Comparison of ENCODE assay signal across 7 mouse cellular contexts in the genomic region with DNA sequence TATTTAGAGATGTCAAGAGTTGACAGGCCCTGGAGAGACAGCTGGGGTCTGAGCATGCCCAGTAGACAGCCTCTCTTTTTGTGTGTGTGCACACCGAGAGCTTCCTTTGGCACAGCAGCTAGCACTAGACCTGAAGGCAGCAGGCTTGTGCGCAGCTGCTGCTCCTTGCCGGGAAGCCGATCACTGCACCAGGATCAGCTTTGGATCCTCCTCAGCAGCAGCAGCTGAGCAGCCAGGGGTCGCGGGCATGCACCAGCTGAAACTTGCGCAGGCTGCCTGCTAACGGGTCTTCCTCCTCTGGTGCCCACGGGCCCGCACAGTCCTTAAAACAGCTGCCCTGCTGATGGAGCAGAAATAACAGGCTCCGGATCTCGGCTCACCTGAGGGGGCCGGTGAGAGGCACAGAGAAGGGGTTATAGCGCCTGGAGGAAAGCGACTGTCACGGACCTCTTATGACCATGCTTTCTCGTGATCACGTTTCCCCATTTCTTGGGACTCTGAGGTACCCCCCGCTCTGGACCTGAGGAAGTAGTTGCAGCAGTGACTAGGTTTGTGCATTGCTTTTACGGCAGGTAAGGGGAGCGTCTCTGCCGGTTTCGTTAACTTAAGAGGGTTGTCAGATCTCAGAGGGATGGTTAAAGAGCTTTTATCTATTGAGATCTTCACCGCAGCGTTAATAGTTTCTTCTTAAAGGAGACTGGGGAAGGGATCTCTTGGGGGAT. TPM values are rescaled to one million over a fixed set of nuclear protein-coding genes. Genes with fewer than 3 reads are reported as not detected.
DNase-seq lines count a peak whose midpoint lies in the region; ATAC-seq and TF ChIP-seq lines count a peak whose summit lies in the region.

No protein-coding gene starts in this region.

- no peak for TF ChIP-seq POLR2A in embryonic fibroblast, embryonic 13.5 days (IDR thresholded peaks at IDR 0.05; ENCODE audit: low read depth, low read length)

- ATAC-seq in limb, embryonic 15.5 days (ENCODE audit: insufficient number of reproducible peaks, low FRiP score, low TSS enrichment, low read depth): no peak
- peak; percentile 98 for ATAC-seq in neural tube, embryonic 15.5 days (ENCODE audit: low FRiP score)

- no peaks in the 10 kb centered on the region for H3K36me3 ChIP-seq in limb, embryonic 15.5 days
- no peaks in the 10 kb centered on the region for H3K36me3 ChIP-seq in neural tube, embryonic 15.5 days

- no peak overlapping the region for H3K9ac ChIP-seq in limb, embryonic 15.5 days
- peak overlapping the region; percentile 59 for H3K9ac ChIP-seq in neural tube, embryonic 15.5 days (replicated peaks)

- 2% methylated on average over 25 of the region's 25 CpGs for WGBS in limb, embryonic 15.5 days
- 1% methylated on average over 23 of the region's 25 CpGs for WGBS in neural tube, embryonic 15.5 days

- H3K4me2 ChIP-seq in limb, embryonic 15.5 days: peak overlapping the region; percentile 85
- peak overlapping the region; percentile 81 for H3K4me2 ChIP-seq in neural tube, embryonic 15.5 days

- DNase-seq in ovary, postnatal 36 days (ENCODE audit: low spot score): peak; percentile 8
- DNase-seq in ovary, adult 18-20 months (ENCODE audit: low spot score): no peak
- DNase-seq in induced T-regulatory cell, adult 2 months (ENCODE audit: low read depth): peak; percentile 16
- no peak for DNase-seq in MN1 (ENCODE audit: low spot score)

- no peaks in the 10 kb centered on the region for H3K27me3 ChIP-seq in limb, embryonic 15.5 days
- H3K27me3 ChIP-seq in neural tube, embryonic 15.5 days (replicated peaks): no peaks in the 10 kb centered on the region

- no peak overlapping the region for H3K27ac ChIP-seq in embryonic fibroblast, embryonic 13.5 days (ENCODE audit: insufficient read depth, low read length)
- H3K27ac ChIP-seq in limb, embryonic 15.5 days: no peak overlapping the region
- H3K27ac ChIP-seq in neural tube, embryonic 15.5 days (replicated peaks): peak overlapping the region; percentile 80

- no peaks in the 10 kb centered on the region for H3K4me1 ChIP-seq in embryonic fibroblast, embryonic 13.5 days (ENCODE audit: control insufficient read depth, insufficient read depth, low read length)
- H3K4me1 ChIP-seq in limb, embryonic 15.5 days: peaks cover 10% of the 10 kb centered on the region
- peaks cover 4% of the 10 kb centered on the region; the same call in 1 of the 2 replicates for H3K4me1 ChIP-seq in neural tube, embryonic 15.5 days

- no peak for TF ChIP-seq CTCF in embryonic fibroblast, embryonic 13.5 days (IDR thresholded peaks at IDR 0.05; ENCODE audit: borderline replicate concordance, insufficient read depth, low read length)

- no peaks in the 10 kb centered on the region for H3K9me3 ChIP-seq in limb, embryonic 15.5 days
- no peaks in the 10 kb centered on the region for H3K9me3 ChIP-seq in neural tube, embryonic 15.5 days (replicated peaks)

- H3K4me3 ChIP-seq in embryonic fibroblast, embryonic 13.5 days (ENCODE audit: insufficient read depth, low read length): 0 out of 2 replicates have a peak overlapping the region, but pooled peaks have one; percentile 7
- peak overlapping the region; percentile 42 for H3K4me3 ChIP-seq in limb, embryonic 15.5 days
- H3K4me3 ChIP-seq in neural tube, embryonic 15.5 days (replicated peaks): peak overlapping the region; percentile 54

RNA-seq across cellular contexts. Expression of a gene that starts 57.8 kb away (rescaled TPM):
- polyA plus RNA-seq in embryonic fibroblast, embryonic 13.5 days (2011; ENCODE audit: insufficient read length, low read depth, missing spikeins): 5.2 and 9.4 TPM in 2 replicates
- 25.0 and 26.2 TPM in 2 replicates for polyA plus RNA-seq in limb, embryonic 15.5 days (2015; fragmentation: Nextera tagmentation; extraction: Ambion mirVana)
- polyA plus RNA-seq in neural tube, embryonic 15.5 days (2015; fragmentation: Nextera tagmentation; extraction: Ambion mirVana): 11.7 and 15.3 TPM in 2 replicates

Comparison
In these comparisons a context has a peak if more than half of its experiments do, and no peak if none do; other contexts are left out.
1. DNase-seq: peak in ovary, postnatal 36 days (single experiment) and induced T-regulatory cell, adult 2 months (single experiment); none in ovary, adult 18-20 months (single experiment) and MN1 (single experiment).
2. Peak in every context shown above with its lines, with median percentiles within 50 percentile points of each other: H3K4me3 ChIP-seq.